Mouse (Mus musculus) embryo, embryonic 9.5 days (tissue): ENCODE results near the gene Crb3.
A peak's percentile ranks its signal among the peaks of the same experiment; 100 is the strongest.
"Not testable (repeated sequence)": the region's sequence is repeated elsewhere in the genome, so short reads cannot be mapped to it uniquely, and the experiment has no call there.

Experiments used
- DNase-seq: peaks from one replicate; pipeline ENCODE4 v3.0.0-alpha.2; 2017; ENCODE audit errors: extremely low spot score

Gene Crb3

GRCm38 (mm10) chr17:57058891-57059485 lies at the start of gene Crb3:
TSS of gene Crb3 (plus strand) at chr17:57059105.
- DNase-seq, result no peak

- DNase-seq, result no peak
Measured at GRCm38 (mm10) chr17:57010911-57011235, 48.0 kb upstream of the Crb3 start.

GRCm38 (mm10) chr17:57011236-57012141 lies 47.4 kb upstream of the Crb3 start, which contains the start of the genes Gtf2f1 and Gm17949:
TSS of gene Gtf2f1 (minus strand) at chr17:57011288.
TSS of gene Gm17949 (plus strand) at chr17:57011469.
- peak; percentile 98 for DNase-seq

- no peak for DNase-seq
Measured at GRCm38 (mm10) chr17:57012245-57012795, 46.6 kb upstream of the Crb3 start.

- no peak for DNase-seq
Measured at GRCm38 (mm10) chr17:57019693-57020092, 39.2 kb upstream of the Crb3 start.

- DNase-seq, result no peak
Measured at GRCm38 (mm10) chr17:57020960-57021359, 37.9 kb upstream of the Crb3 start.

- no peak for DNase-seq
Measured at GRCm38 (mm10) chr17:57027471-57027870, 31.4 kb upstream of the Crb3 start.

GRCm38 (mm10) chr17:57029691-57030090 lies 29.2 kb upstream of the Crb3 start:
- DNase-seq, result no peak

- DNase-seq, result peak; percentile 65
Measured at GRCm38 (mm10) chr17:57030931-57031660, 27.8 kb upstream of the Crb3 start, which contains the start of gene Khsrp. TSS of gene Khsrp (minus strand) at chr17:57031522.

GRCm38 (mm10) chr17:57031661-57032420 lies 27.1 kb upstream of the Crb3 start:
- peak; percentile 99 for DNase-seq

- no peak for DNase-seq
Measured at GRCm38 (mm10) chr17:57032854-57033253, 26.1 kb upstream of the Crb3 start.

GRCm38 (mm10) chr17:57038978-57039377 lies 19.9 kb upstream of the Crb3 start:
- DNase-seq, result no peak

GRCm38 (mm10) chr17:57041554-57041953 lies 17.4 kb upstream of the Crb3 start, which contains the start of gene Slc25a41:
TSS of gene Slc25a41 (minus strand) at chr17:57041654.
- no peak for DNase-seq

GRCm38 (mm10) chr17:57047406-57047805 lies 11.5 kb upstream of the Crb3 start:
- DNase-seq, result no peak

GRCm38 (mm10) chr17:57048816-57049215 lies 10.1 kb upstream of the Crb3 start:
- no peak for DNase-seq

- DNase-seq, result not testable (repeated sequence)
Measured at GRCm38 (mm10) chr17:57051679-57052078, 7.2 kb upstream of the Crb3 start.

GRCm38 (mm10) chr17:57056246-57056645 lies 2.7 kb upstream of the Crb3 start:
- no peak for DNase-seq

- DNase-seq, result peak; percentile 88
Measured at GRCm38 (mm10) chr17:57059486-57059977, 627 bp downstream of the Crb3 start, which contains the start of gene Slc25a23. TSS of gene Slc25a23 (minus strand) at chr17:57059863.

GRCm38 (mm10) chr17:57060231-57060801 lies 1.4 kb downstream of the Crb3 start:
- peak; percentile 92 for DNase-seq

- DNase-seq, result no peak
Measured at GRCm38 (mm10) chr17:57061069-57061468, 2.2 kb downstream of the Crb3 start.
